Mouse (Mus musculus) cerebellum, adult 11-12 months (tissue): ENCODE data around the gene Kctd7.

Experiments used
- DNase-seq: peaks from one replicate; pipeline ENCODE4 v3.0.0; 2022

Gene Kctd7

GRCm38 (mm10) chr5:130145961-130146360, 1.3 kb downstream of the Kctd7 start:
- DNase-seq, result peak; percentile 37

GRCm38 (mm10) chr5:130149726-130150310, 5.2 kb downstream of the Kctd7 start:
- no peak for DNase-seq

GRCm38 (mm10) chr5:130154286-130154685, 9.6 kb downstream of the Kctd7 start:
- no peak for DNase-seq

- no peak for DNase-seq
Measured at GRCm38 (mm10) chr5:130158545-130158944, 13.9 kb downstream of the Kctd7 start.

- DNase-seq, result no peak
Measured at GRCm38 (mm10) chr5:130159761-130160201, 15.1 kb downstream of the Kctd7 start.

GRCm38 (mm10) chr5:130163670-130164069, 19.0 kb downstream of the Kctd7 start:
- DNase-seq, result peak; percentile 58

- DNase-seq, result no peak
Measured at GRCm38 (mm10) chr5:130165213-130165612, 20.6 kb downstream of the Kctd7 start.

GRCm38 (mm10) chr5:130169109-130169508, 24.4 kb downstream of the Kctd7 start:
- no peak for DNase-seq

GRCm38 (mm10) chr5:130170666-130171422, 26.2 kb downstream of the Kctd7 start:
- DNase-seq, result no peak

- peak; percentile 94 for DNase-seq
Measured at GRCm38 (mm10) chr5:130171423-130171954, 26.8 kb downstream of the Kctd7 start, which contains the start of gene Rabgef1. Gene Rabgef1, plus strand, starts transcription at chr5:130171798.

- DNase-seq, result no peak
Measured at GRCm38 (mm10) chr5:130171956-130172601, 27.4 kb downstream of the Kctd7 start.

GRCm38 (mm10) chr5:130173012-130173411, 28.4 kb downstream of the Kctd7 start:
- DNase-seq, result no peak

- DNase-seq, result no peak
Measured at GRCm38 (mm10) chr5:130177871-130178270, 33.2 kb downstream of the Kctd7 start.

- DNase-seq, result no peak
Measured at GRCm38 (mm10) chr5:130180362-130180761, 35.7 kb downstream of the Kctd7 start.

GRCm38 (mm10) chr5:130181740-130182540, 37.3 kb downstream of the Kctd7 start:
- no peak for DNase-seq

- DNase-seq, result no peak
Measured at GRCm38 (mm10) chr5:130182541-130182821, 37.8 kb downstream of the Kctd7 start.

GRCm38 (mm10) chr5:130184193-130184856, 39.7 kb downstream of the Kctd7 start:
- no peak for DNase-seq

GRCm38 (mm10) chr5:130185312-130185711, 40.7 kb downstream of the Kctd7 start:
- DNase-seq, result no peak

GRCm38 (mm10) chr5:130187383-130187782, 42.7 kb downstream of the Kctd7 start:
- no peak for DNase-seq

- no peak for DNase-seq
Measured at GRCm38 (mm10) chr5:130190909-130191308, 46.2 kb downstream of the Kctd7 start.

- no peak for DNase-seq
Measured at GRCm38 (mm10) chr5:130191865-130192264, 47.2 kb downstream of the Kctd7 start.

GRCm38 (mm10) chr5:130192356-130192944, 47.8 kb downstream of the Kctd7 start:
- DNase-seq, result no peak
